Mouse (Mus musculus) CH12.LX (cell line): ENCODE measurements at regions not wholly inside any gene's neighbourhood (a gene's known extent, or its start where the extent isn't known, plus 50 kb on each side); places are given as distances from the start of the nearest gene placed in this dataset.

Source experiments
- DNase-seq: peaks from one replicate; pipeline ENCODE4 v3.0.0-alpha.2; 2013; ENCODE audit errors: extremely low read depth
- H3K27ac ChIP-seq: 2 replicates; pipeline ENCODE4 v1.5.1; 2012; ENCODE audit warnings: low read depth, mild to moderate bottlenecking, control low read depth, moderate library complexity; ENCODE audit not compliant: insufficient read depth
- H3K27me3 ChIP-seq: replicated peaks from 2 replicates; pipeline ENCODE3; 2012; ENCODE audit warnings: inconsistent platforms
- H3K36me3 ChIP-seq, 2 experiments: replicated peaks in 1 of 2; 2 replicates each; pipeline versions ENCODE3 to v1.6.1; 2012; ENCODE audit warnings: inconsistent platforms in 1 of 2, low read length in 1 of 2, mild to moderate bottlenecking in 1 of 2, mixed read lengths in 1 of 2, moderate library complexity in 1 of 2; ENCODE audit not compliant: control insufficient read depth in 1 of 2, insufficient read depth in 1 of 2
- H3K4me1 ChIP-seq, 2 experiments: 2 replicates each; pipeline ENCODE4 v1.6.1; 2012; ENCODE audit warnings: inconsistent platforms in 1 of 2, moderate library complexity in 1 of 2; ENCODE audit not compliant: insufficient read depth in 2 of 2, control insufficient read depth in 1 of 2
- H3K4me2 ChIP-seq: 2 replicates; pipeline ENCODE4 v1.6.1; 2012; ENCODE audit warnings: low read depth, mild to moderate bottlenecking, control low read depth; ENCODE audit not compliant: poor library complexity, insufficient read depth, severe bottlenecking
- H3K4me3 ChIP-seq, 3 experiments: fragments of 150-350 bp in 1 of 3; sonication (generic) in 1 of 3; replicated peaks in 1 of 3; 2 replicates each; pipeline versions ENCODE3 to v1.5.1; 2011 to 2012; ENCODE audit warnings: low read depth in 2 of 3, low read length in 2 of 3, mild to moderate bottlenecking in 2 of 3, moderate library complexity in 2 of 3, control low read depth in 1 of 3, improper control_type of control experiment in 1 of 3, inconsistent platforms in 1 of 3, mixed read lengths in 1 of 3; ENCODE audit not compliant: poor library complexity in 1 of 3
- H3K79me2 ChIP-seq: replicated peaks from 2 replicates; pipeline ENCODE4 v1.6.1; 2012; ENCODE audit warnings: mild to moderate bottlenecking, moderate library complexity; ENCODE audit not compliant: control insufficient read depth, poor library complexity, insufficient read depth, severe bottlenecking; ENCODE audit errors: extremely low read depth
- H3K9ac ChIP-seq: 2 replicates; pipeline ENCODE4 v1.6.1; 2012; ENCODE audit warnings: low read depth, mild to moderate bottlenecking, control low read depth, moderate library complexity; ENCODE audit not compliant: insufficient read depth
- H3K9me3 ChIP-seq: replicated peaks from 2 replicates; pipeline ENCODE3; 2012; ENCODE audit warnings: low read length, inconsistent platforms, mixed read lengths
- BHLHE40 ChIP-seq: IDR thresholded peaks from 2 replicates; pipeline ENCODE4 v1.6.1; 2011; ENCODE audit warnings: mild to moderate bottlenecking, low read depth, low read length, improper control_type of control experiment
- CHD1 ChIP-seq: IDR thresholded peaks from 2 replicates; pipeline ENCODE4 v1.6.1; 2012; ENCODE audit warnings: low read depth, low read length, improper control_type of control experiment, inconsistent platforms
- CHD2 ChIP-seq: IDR thresholded peaks from 2 replicates; pipeline ENCODE4 v1.6.1; 2011; ENCODE audit warnings: low read length, improper control_type of control experiment
- CTCF ChIP-seq, 2 experiments: IDR thresholded peaks in 1 of 2; conservative IDR thresholded peaks in 1 of 2; 2 replicates each; pipeline ENCODE4 v1.5.1; 2011 to 2012; ENCODE audit warnings: low read depth in 2 of 2, low read length in 2 of 2, improper control_type of control experiment in 1 of 2, inconsistent platforms in 1 of 2, mild to moderate bottlenecking in 1 of 2, moderate library complexity in 1 of 2
- E2F4 ChIP-seq: IDR thresholded peaks from 2 replicates; pipeline ENCODE4 v1.6.1; 2011; ENCODE audit warnings: low read depth, low read length, improper control_type of control experiment; ENCODE audit not compliant: insufficient replicate concordance
- ELF1 ChIP-seq: IDR thresholded peaks from 2 replicates; pipeline ENCODE4 v1.6.1; 2014; ENCODE audit warnings: low read depth, mild to moderate bottlenecking, inconsistent platforms, low read length, improper control_type of control experiment
- EP300 ChIP-seq: IDR thresholded peaks from 2 replicates; pipeline ENCODE4 v1.6.1; 2011; ENCODE audit warnings: low read length, improper control_type of control experiment
- ETS1 ChIP-seq: conservative IDR thresholded peaks from 2 replicates; pipeline ENCODE4 v1.6.1; 2012; ENCODE audit warnings: low read depth, mild to moderate bottlenecking, inconsistent platforms, low read length, improper control_type of control experiment, moderate library complexity
- GABPA ChIP-seq: IDR thresholded peaks from 2 replicates; pipeline ENCODE4 v1.6.1; 2012; ENCODE audit warnings: low read depth, low read length, improper control_type of control experiment, inconsistent platforms; ENCODE audit not compliant: insufficient replicate concordance
- IRF4 ChIP-seq: IDR thresholded peaks from 2 replicates; pipeline ENCODE4 v1.6.1; 2014; ENCODE audit warnings: low read depth, mild to moderate bottlenecking, inconsistent platforms, low read length, improper control_type of control experiment
- JUN ChIP-seq: IDR thresholded peaks from 2 replicates; pipeline ENCODE4 v1.6.1; 2011; ENCODE audit warnings: low read depth, mild to moderate bottlenecking, low read length, improper control_type of control experiment, moderate library complexity; ENCODE audit not compliant: insufficient read depth
- MAX ChIP-seq: IDR thresholded peaks from 2 replicates; pipeline ENCODE4 v1.6.1; 2011; ENCODE audit warnings: low read length, improper control_type of control experiment
- MXI1 ChIP-seq: IDR thresholded peaks from 2 replicates; pipeline ENCODE4 v1.6.1; 2011; ENCODE audit warnings: mild to moderate bottlenecking, low read depth, low read length, improper control_type of control experiment
- NELFE ChIP-seq: IDR thresholded peaks from 2 replicates; pipeline ENCODE4 v1.6.1; 2011; ENCODE audit warnings: low read depth, low read length, improper control_type of control experiment
- PAX5 ChIP-seq: IDR thresholded peaks from 2 replicates; pipeline ENCODE4 v1.6.1; 2012; ENCODE audit warnings: low read length, inconsistent platforms, mixed read lengths
- POLR2A ChIP-seq: IDR thresholded peaks from 2 replicates; pipeline ENCODE4 v1.6.1; 2011; ENCODE audit warnings: low read depth, mild to moderate bottlenecking, improper control_type of control experiment, low read length
- POLR2AphosphoS2 ChIP-seq: IDR thresholded peaks from 2 replicates; pipeline ENCODE4 v1.6.1; 2011; ENCODE audit warnings: low read depth, low read length, improper control_type of control experiment
- RAD21 ChIP-seq: IDR thresholded peaks from 2 replicates; pipeline ENCODE4 v1.6.1; 2011; ENCODE audit warnings: low read depth, mild to moderate bottlenecking, low read length, improper control_type of control experiment, moderate library complexity
- USF1 ChIP-seq: IDR thresholded peaks from 2 replicates; pipeline ENCODE4 v1.6.1; 2014; ENCODE audit warnings: low read depth, mild to moderate bottlenecking, inconsistent platforms, low read length, improper control_type of control experiment
- USF2 ChIP-seq: conservative IDR thresholded peaks from 2 replicates; pipeline ENCODE4 v1.6.1; 2011; ENCODE audit warnings: low read depth, low read length, improper control_type of control experiment
- ZNF384 ChIP-seq: IDR thresholded peaks from 2 replicates; pipeline ENCODE4 v1.6.1; 2012; ENCODE audit warnings: low read depth, low read length, improper control_type of control experiment, inconsistent platforms
- dilution Hi-C: fragments of 300-500 bp; cut with MboI; formaldehyde crosslinking; loops from 2 replicates; pipeline ENCODE4 v1.14.3; 2020; ENCODE audit warnings: low sequenced_read_pairs; ENCODE audit not compliant: extremely low pct_unique_long_range_greater_than_20kb, extremely low pct_ligation_motif_present
- in situ Hi-C: fragments of 300-500 bp; cut with MboI; formaldehyde crosslinking; loops from 3 replicates; pipeline ENCODE4 v1.14.3; 2019; ENCODE audit warnings: low sequenced_read_pairs, low pct_ligation_motif_present, low pct_unique_long_range_greater_than_20kb, mixed read lengths

- DNase-seq = no peak
- dilution Hi-C loops = no loop called here
These were observed 60.8 kb downstream of the Mis18a start for GRCm38 (mm10) chr16:90666271-90666986.

GRCm38 (mm10) chr16:90664086-90664485 is 63.1 kb downstream of the Mis18a start:
- peaks cover 20% of the 10 kb centered on the region for H3K9me3 ChIP-seq
- no peak for DNase-seq
- dilution Hi-C loops (no loop called here), in situ Hi-C loops (no loop called here)
- no peaks in the 10 kb centered on the region for H3K4me1 ChIP-seq
- no peaks in the 10 kb centered on the region for H3K79me2 ChIP-seq
- no peak overlapping the region for H3K27ac ChIP-seq
- no peak overlapping the region for H3K4me2 ChIP-seq
- H3K9ac ChIP-seq = no peak overlapping the region
- H3K36me3 ChIP-seq = no peaks in the 10 kb centered on the region
- no peak overlapping the region for H3K4me3 ChIP-seq
- TF ChIP-seq USF1 = no peak
- no peak for TF ChIP-seq MXI1
- TF ChIP-seq ZNF384 = no peak
- TF ChIP-seq POLR2AphosphoS2 = no peak
- TF ChIP-seq MAX = no peak
- TF ChIP-seq CHD1 = no peak
- TF ChIP-seq PAX5 = no peak
- no peak for TF ChIP-seq JUN
- TF ChIP-seq USF2 = no peak
- no peak for TF ChIP-seq GABPA
- TF ChIP-seq BHLHE40 = no peak
- TF ChIP-seq NELFE = no peak
- no peak for TF ChIP-seq RAD21
- no peak for TF ChIP-seq IRF4
- no peak for TF ChIP-seq ETS1
- TF ChIP-seq, all 38 proteins: peak for 0
- H3K27me3 ChIP-seq = peaks cover 62% of the 10 kb centered on the region

More at GRCm38 (mm10) chr16:90666271-90666986, 60.8 kb downstream of the Mis18a start:
- Histone ChIP-seq H3K36me3 (no peaks in the 10 kb centered on the region), H3K4me1 (no peaks in the 10 kb centered on the region), H3K27ac (no peak overlapping the region), H3K9ac (no peak overlapping the region), H3K4me3 (no peak overlapping the region), H3K9me3 (peaks cover 17% of the 10 kb centered on the region), H3K27me3 (peaks cover 60% of the 10 kb centered on the region), H3K79me2 (no peaks in the 10 kb centered on the region), H3K4me2 (no peak overlapping the region)
- in situ Hi-C loops = no loop called here
- TF ChIP-seq CTCF (conservative IDR thresholded peaks at IDR 0.05 in 1 of 2, IDR thresholded peaks at IDR 0.05 in 1 of 2; ENCODE audit: low read depth in 2 of 2, low read length in 2 of 2) = no peak
- TF ChIP-seq EP300 = no peak
- TF ChIP-seq ZNF384 = no peak
- TF ChIP-seq ELF1 = no peak
- TF ChIP-seq CHD2 = no peak
- TF ChIP-seq E2F4 = no peak
- TF ChIP-seq POLR2A = no peak
